Mouse (Mus musculus) left cerebral cortex, adult 9 months (tissue): Measurements from ENCODE around the gene Ttc24.

Source experiments
- DNase-seq, 2 experiments: peaks; one replicate each; pipeline ENCODE4 v3.0.0; 2022; ENCODE audit warnings: low spot score in 2 of 2

Ttc24 gene

DNA sequence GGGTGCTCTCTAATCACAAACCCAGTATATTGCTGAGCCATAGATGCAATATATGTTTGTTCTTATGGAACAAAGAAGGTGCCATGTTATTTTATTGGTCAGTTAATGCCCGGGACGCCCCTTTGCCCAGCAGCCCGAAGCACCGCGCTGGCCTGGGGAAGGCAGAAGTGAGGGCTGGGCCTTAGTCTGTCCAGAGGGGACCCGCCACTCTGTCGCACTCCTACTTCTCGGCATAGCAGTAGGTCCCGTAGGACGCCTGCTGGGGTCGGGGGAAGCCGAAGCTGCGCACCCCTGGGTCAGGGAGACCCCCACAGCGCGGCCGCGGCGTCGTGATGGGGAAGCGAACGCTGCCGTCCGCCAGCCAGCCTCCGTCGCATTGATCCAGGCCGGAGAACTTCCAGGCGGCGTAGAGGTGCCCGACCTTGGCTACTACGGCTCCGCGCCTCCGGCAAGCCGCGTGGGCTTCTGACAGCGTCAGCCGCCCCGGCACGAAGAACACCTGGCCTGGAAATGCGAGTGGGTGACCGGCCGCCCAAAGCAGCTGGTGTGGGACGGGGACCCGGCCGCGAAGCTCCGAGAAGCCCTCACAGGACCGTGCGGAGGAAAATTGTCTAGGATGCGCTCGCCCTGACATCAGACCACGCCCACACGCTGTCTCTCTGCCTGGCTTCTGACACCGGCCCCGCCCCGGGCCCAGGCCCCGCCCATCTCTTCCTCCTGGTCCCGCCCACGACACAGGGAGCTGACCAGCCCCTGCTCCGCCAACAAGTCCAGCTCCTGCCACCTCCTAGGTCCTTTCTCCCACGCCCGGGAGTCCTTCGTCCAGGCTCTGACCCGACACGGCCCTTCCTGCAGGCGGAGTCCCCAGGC, 55.5 kb downstream of the Ttc24 start:
- DNase-seq, result peak; percentile 33 to 82
